Mouse (Mus musculus) right cerebral cortex, adult 18-20 months (tissue): Measurements from ENCODE around the gene Ift22.
A peak's percentile ranks its signal among the peaks of the same experiment; 100 is the strongest.

ENCODE experiments used
- DNase-seq: peaks from one replicate; pipeline ENCODE4 v3.0.0; 2022; ENCODE audit warnings: mixed read lengths

Ift22 gene

GRCm38 (mm10) chr5:136907991-136908857, at the start of gene Ift22:
TSS of gene Ift22 (plus strand) at chr5:136908150.
- DNase-seq: peak; percentile 95

- no peak for DNase-seq
Observed at GRCm38 (mm10) chr5:136861191-136861940, 46.6 kb upstream of the Ift22 start.

GRCm38 (mm10) chr5:136862806-136863205, 45.1 kb upstream of the Ift22 start:
- DNase-seq: no peak

DNA sequence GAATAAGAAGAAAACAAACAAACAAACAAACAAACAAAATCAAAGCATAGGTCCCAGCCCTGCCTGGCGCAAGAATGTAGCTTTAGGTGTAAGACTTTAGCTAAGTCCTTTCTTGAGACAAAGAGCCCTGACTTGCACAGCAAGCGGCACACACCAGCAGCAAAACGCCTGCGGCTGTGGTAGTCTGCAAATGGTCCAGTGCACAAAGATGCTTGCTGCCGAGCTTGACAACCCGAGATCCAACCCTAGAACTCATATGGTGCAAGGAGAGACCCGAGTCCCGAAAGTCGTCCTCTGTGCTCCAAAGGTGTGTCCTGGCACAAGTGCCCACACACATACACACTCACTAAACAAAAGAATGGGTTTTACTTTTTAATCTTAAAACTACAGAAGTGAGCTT, 44.7 kb upstream of the Ift22 start:
- DNase-seq: no peak

GRCm38 (mm10) chr5:136863961-136864674, 43.8 kb upstream of the Ift22 start:
- no peak for DNase-seq

GRCm38 (mm10) chr5:136867706-136868105, 40.2 kb upstream of the Ift22 start:
- DNase-seq: no peak

DNA sequence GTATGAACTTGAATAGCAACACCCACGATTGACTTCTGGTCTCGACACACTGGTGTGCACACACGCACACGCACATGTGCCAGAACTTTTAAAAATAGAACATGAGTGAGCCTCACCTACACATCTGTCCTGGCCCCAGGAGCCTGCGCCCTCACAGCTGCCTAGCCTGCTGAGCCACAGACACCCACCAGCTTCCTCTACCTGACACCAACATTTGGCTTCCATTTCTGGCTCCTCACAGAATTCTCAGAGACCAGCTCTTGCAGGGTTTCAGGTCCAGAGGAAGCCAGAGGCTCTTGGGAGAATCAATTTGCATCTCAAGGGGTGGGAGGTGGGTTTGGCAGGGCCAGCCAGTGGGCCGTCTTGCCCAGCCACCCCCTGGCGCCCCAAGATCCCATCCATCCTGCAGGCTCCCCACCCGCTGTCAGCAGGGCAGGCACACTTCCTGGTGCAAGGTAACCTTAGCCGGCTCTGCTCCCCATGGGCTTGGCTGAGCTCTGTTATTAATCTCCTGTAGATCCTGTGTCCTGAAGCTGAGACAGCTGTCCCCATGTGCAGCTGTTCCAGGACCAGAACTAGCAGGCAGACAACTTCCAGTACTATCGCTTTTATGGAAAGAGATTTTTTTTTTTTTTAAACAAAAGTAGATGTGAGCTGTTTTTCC, 38.4 kb upstream of the Ift22 start:
- no peak for DNase-seq

DNA sequence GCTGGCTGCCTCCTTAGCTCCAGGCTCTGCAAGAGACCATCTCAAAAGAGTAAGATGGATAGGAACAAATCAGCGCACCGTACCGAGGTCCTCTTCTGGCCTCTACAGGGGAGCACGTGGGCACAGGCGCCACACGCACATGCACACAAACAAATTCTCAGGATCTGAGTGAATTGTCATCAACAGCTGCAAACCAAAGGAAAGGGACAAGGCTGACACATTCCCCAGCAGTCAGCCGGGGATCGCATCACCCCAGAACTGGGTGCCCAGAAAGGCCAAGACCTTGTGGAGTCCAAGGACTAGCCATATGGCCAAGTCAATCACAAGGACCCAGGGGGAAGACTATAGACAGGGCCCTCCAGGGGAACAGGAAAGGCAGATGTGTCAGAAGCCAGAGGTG, 35.5 kb upstream of the Ift22 start:
- no peak for DNase-seq

DNA sequence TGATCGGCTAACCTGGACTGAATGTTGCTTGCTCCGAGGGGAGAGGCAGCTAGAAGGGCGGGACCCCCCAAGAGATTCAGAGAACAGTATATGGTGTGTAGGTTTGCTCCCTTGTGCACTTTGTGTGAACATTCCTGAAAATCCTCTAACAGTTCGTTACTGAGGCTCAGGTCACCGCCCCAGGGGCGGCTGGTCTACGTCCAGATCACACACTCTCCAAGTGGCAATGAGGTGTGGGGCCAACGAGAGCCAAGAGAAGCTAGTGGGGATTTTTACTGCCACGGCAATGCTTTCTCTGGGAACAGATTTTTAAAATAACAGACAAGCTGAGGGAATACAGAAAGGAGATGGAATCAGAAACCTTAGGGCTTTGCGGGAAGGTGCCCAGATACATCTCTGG, 33.7 kb upstream of the Ift22 start:
- DNase-seq: no peak

- DNase-seq: no peak
Observed at GRCm38 (mm10) chr5:136880101-136880500, 27.8 kb upstream of the Ift22 start.

DNA sequence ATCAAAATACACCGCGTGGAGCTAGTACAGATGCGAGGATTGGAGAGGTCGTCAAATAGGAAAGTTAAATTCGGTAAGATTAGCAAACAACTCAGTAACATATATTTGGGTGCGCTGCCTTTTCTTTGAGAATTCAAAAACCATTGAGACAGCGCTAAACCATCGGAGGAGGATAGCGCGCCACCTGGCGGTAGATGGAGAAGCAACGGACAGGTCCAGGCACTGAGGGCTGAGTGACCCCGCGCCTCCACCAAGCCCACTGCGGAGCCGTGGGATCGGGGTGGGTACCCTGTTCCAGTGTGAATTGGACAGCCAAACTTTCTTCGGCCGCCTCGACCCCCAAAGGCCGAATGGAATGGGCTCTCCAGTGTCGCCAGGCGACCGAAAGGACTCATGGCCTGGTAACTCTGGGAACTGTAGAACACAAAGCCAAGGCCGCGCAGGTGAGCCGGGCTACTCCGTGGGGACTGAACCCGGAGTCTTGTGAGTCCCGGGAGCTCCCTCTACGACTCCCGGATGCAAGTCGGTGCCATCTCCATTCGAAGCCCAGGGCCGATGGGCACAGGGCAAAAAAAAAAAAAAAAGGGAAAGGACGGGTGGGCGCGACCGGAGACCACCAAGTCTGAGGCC, 26.5 kb upstream of the Ift22 start:
- peak; percentile 71 for DNase-seq

DNA sequence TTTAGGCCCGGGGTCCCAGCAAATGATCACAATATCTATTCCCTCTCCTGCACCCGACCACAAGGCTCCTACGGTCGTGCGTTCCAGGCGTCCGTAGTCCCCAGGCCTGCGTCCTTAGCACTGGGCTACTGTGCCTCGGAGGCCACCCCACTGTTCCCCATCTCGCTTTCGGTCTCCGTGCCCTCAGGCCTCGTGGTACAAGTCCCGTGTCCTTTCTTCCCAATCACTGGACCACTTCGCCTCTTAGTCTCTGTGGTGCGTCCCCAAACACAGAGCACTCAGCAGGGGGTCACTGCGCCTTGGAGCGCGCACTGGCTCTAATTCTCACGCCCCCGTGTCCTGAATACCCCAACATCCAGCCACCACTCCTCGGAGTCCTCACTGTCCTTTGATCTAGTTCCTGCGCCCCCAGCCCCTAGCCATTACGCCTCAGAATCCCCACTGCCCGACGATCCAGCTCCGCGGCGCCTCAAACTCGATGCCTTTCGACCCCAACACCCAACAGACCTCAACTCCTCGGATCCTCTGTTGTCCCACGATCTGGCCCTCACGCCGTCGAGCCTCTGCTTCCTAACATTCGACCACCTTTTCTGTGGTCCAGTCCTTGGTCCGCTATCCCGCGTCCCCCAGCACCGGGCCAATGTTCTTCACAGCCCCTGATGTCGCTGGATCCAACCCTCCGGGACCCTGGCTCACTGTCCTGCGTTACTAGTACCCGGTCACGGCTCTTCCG, 25.7 kb upstream of the Ift22 start:
- DNase-seq: no peak

- DNase-seq: no peak
Observed at GRCm38 (mm10) chr5:136882788-136883439, 25.0 kb upstream of the Ift22 start, which contains the start of gene Col26a1. TSS of gene Col26a1 (minus strand) at chr5:136883209.

- DNase-seq: no peak
Observed at GRCm38 (mm10) chr5:136886957-136887356, 21.0 kb upstream of the Ift22 start.

DNA sequence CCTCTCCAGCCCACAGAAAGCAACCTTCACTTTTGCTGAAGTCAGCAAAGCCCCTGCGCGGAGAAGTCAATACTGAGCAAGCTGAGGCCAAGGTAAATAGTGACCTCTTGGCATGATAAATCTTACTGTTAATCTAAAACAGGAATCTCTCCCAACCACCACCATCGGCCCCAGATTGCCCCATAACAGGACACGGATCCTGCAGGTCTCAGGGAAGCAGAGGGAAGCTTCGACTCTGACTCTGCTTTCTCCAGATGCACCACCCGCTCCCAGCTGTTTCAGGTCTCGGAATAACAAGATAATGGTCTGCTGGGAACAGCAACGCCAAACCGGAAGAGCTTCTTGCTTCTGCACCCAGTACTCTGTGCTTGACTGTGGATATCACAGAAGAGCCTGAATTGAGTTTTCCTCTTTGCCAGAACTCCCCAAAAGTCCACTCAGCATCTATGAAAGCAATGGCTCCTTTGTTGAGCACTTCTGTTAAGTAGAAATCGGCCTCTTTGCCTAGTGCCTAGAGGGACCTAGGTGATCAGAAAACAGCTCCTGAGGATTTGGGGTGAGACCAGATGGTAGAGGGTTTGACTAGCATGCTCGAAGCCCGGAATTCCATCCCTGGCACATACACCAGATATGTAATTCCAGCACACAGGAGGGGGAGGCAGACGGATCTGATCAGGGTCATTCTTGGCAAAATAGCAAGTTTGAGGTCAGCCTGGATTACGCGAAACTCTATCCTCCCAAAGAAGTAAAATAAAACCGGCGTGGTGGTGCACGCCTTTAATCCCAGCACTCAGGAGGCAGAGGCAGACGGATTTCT, 19.2 kb upstream of the Ift22 start:
- no peak for DNase-seq

GRCm38 (mm10) chr5:136894840-136895528, 13.0 kb upstream of the Ift22 start:
- DNase-seq: no peak

GRCm38 (mm10) chr5:136895529-136895963, 12.4 kb upstream of the Ift22 start:
- DNase-seq: no peak

DNA sequence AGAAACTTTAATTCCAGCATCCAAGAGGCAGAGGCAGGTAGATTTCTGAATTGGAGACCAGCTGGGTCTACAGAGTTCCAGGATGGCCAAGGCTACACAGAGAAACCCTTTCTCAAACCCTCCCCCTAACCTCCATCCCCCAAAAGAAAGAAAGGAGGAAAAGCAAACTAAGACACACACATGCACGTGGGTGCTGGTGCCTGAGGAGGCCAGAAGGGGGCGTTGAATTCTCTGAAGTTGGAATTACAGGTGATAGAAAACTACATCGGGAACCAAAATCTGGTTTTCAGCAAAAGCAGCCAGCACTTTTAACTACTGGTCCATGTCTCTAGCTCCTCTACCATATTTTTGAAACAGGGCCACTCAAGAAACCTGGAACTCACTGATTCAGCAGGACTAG, 3.3 kb upstream of the Ift22 start:
- DNase-seq: no peak

DNA sequence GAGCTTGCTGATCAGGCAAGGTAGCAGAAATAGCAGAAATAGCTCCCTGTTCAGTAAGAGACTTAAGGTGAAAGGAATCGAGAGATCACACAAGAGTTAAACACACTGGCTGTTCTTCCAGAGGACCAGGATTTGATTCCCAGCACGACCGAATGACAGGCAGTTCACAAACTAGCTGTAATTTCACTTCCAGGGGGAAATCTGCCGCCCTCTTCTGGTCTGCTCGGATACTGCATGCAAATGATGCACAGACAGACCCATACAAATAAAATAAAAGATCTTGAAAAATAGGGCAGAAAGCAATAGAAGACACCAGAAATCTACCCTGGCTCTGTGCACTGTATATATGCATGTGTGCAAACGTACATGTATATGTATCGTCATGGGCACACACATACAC, 2.3 kb upstream of the Ift22 start:
- no peak for DNase-seq
